Mouse (Mus musculus): ENCODE results near the gene B3galt4.

Gene B3galt4

DNA sequence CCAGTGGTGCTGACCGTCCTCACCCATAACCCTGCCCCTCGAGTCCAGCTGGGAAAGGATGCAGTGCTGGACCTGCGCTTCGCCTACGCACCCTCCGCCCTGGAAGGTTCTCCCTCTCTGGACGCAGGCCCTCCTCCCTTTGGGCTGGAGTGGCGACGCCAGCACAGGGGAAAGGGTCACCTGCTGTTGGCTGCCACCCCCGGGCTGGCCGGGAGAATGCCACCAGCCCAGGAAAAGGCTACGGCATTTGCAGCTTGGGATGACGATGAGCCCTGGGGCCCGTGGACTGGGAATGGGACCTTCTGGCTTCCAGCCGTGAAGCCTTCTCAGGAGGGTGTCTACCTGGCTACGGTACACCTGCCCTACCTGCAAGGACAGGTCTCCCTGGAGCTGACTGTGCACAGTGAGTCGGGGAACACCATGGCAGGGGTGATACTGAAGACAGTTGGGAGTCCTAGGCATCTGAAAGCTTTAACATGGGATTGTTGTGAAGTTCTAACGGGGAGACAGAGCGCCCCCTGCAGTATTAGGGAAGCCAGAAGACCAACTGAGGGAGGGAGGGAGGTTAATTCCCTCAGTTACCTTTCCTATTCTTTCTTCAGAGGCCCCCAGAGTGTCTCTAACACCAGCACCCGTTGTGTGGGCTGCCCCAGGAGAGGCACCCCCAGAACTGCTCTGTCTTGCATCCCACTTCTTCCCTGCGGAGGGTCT is 25.7 kb downstream of the B3galt4 start:
- in situ Hi-C loops (cut with MboI, MseI) = no loop called here

DNA sequence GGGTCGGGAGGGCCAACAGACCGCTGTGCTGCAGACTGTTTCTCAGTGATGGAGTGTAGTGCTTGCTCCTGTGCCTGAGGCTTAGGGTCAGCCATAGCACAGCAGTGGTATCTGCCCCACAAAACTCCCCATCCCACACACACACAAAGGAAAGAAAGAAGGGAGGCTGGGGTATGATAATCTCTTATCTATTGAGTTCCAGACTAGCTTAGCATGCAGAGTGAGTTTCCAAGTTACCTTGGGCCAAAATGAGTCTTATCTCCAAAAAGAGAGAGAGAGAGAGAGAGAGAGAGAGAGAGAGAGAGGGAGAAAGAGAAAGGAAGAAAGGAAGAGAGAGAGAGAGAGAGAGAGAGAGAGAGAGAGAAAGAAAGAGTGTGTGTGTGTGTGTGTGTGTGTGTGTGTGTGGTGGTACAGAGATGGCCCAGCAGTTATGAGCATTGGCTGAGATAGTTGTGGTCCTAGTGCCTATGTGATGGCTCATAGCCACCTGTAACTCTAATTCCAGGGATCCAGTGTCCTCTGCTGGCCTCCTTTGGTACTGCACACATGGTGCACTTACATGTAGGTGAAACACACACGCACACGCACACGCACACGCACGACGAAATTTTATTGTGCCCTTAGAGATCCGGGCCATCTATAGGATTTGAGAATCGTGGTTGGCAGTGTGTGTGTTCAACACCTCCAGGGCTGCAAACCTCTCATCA is 26.6 kb downstream of the B3galt4 start:
- in situ Hi-C loops (cut with MboI, MseI) = loop anchor here in 1 of 2 experiments (25.0 kb wide), 1 partner anchor 913 kb away; the partner anchor contains the start of genes Dxo and Stk19

DNA sequence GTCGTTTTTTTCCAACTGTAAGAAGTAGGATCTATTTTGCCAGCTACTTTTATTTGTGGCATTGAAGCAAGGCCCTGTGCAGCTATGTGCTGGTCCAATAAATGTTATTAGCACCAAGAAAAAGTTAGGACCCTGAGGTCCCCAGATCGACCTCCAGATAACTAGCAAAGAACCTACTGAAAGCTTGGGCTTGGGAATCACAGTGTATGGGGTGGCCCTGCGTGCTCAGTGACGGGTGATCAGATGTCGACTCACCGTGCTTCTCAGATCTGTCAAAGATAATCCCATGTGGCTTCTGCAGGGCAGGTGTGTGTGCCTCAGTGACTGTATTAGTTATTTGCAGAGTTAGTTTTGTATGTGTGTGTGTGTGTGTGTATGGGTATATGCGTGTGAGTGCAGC is 29.9 kb downstream of the B3galt4 start:
- in situ Hi-C loops (cut with MboI, MseI) = loop anchor here in 1 of 2 experiments (25.0 kb wide), 1 partner anchor 916 kb away; the partner anchor contains the start of genes Dxo and Stk19

DNA sequence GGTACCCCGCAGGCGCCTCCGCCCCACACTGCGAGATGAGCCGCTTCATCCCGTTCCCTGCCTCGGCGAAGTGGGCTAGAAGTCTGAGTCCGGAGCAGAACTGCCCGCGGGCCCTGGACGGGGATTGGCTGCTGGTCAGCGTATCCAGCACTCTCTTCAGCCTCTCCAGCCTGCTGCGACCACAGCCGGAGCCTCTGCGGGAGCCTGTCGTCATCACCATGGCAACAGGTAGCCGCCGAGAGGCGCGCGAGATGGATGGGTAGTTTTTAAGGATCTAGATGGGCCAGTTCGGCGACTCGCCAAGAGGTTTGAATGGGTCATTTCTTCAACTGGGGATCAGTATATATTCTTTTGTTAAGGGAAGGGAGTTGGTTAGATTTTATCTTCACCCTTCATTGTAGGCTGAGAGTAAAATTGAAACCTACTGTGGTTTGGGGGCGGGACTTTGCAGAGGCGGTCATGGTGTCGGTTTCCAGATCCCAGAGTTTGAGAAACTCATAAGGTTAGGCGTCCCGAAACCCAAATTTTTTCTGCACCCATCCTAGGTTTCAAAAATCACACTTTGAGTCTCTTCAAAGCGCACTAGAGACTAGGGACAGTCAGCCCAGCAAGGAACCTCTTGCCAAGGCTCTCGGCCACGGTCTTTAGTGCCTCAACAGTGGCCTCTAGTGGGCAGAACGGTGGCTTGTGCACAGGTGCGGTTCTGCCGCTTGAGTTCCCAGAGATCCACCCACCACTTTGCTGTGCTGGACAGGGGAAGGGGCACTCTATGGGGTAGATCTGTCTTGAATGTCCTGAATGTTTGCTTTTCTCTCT is 30.8 kb downstream of the B3galt4 start:
- in situ Hi-C loops (cut with MboI, MseI) = loop anchor here in 1 of 2 experiments (25.0 kb wide), 1 partner anchor 917 kb away; the partner anchor contains the start of genes Dxo and Stk19

DNA sequence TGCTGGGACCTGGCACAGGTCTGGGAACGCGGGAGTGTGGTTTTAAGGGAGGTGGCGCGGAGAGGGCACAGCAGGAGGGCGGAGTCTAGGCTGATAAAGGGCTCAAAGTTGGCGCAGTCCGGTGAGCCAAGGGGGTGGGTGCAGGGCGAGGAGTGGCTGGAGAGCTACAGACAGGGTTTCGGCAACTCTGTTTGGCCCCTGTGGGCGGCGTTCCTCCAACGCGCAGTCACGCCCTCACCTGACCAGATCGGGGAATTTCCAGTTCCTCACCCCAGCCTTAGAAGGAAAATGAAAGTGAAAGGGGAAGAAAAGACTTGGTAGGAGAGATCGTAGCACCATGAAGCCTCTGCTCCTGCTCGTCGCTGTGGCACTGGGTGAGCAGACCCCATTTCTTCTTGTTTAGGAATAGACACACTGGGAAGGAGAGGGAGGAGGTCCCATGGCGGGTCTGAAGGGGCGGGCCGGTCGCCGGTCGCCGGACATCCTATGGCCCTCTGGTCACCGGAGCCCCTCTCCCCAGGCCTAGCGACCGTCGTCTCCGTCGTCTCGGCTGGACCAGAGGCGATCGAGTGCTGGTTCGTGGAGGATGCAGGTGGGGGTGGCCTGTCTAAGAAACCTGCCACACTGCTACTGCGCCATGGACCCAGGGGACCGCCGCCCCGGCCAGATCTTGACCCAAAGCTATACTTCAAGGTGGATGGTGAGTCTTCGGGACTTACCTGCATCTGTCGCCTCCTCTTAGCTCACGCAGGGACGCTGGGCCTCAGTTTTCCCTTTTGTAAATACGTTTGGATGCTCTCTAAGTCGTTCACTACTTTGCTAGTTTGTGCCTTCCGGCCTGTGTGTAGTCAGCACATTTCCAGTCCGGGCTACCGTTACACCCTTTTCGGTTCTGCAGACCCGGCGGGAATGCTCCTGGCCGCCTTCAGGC is 31.7 kb downstream of the B3galt4 start:
- in situ Hi-C loops (cut with MboI, MseI) = loop anchor here in 1 of 2 experiments (10.0 to 25.0 kb wide), 2 partner anchors 275 to 918 kb away; partner anchors contain the start of genes Dxo, Psmb8 and Stk19

DNA sequence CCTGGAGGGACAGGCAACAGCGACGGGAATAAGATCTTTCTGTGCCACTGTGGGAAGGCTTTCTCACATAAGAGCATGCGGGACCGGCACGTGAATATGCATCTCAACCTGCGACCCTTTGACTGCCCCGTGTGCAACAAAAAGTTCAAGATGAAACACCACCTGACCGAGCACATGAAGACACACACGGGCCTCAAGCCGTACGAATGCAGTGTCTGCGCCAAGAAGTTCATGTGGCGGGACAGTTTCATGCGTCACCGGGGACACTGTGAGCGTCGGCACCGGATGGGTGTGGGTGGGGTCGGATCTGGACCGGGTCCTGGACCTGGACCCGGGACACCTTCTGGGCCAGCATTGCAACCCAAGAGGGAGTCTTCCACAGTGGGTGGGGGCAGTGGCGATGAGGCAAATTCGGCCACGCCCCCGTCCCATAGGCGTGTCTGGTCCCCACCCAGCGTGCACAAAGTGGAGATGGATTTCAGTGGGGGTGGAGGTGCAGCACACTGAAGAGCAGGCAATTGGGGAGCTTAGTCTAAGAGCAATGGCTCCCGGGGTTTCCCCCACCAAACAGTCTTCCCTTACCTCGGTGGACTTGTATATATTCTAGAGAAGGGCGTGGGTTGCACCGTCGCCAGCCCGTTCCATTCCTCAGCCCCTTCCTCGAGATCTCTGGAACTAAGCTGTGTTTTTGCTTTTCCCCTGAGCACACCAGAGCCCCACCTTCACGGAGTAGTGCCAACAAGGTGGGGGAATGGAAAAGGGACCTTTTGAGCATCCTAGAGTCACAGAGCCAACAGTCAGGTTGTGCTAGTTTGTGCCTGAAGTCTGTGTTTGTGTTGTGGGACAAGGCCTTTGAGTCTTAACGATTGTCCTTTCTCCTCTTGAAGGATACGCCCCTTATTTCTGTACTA is 32.7 kb downstream of the B3galt4 start:
- in situ Hi-C loops (cut with MboI, MseI) = loop anchor here in 1 of 2 experiments (10.0 to 25.0 kb wide), 2 partner anchors 276 to 919 kb away; partner anchors contain the start of genes Dxo, Psmb8 and Stk19

DNA sequence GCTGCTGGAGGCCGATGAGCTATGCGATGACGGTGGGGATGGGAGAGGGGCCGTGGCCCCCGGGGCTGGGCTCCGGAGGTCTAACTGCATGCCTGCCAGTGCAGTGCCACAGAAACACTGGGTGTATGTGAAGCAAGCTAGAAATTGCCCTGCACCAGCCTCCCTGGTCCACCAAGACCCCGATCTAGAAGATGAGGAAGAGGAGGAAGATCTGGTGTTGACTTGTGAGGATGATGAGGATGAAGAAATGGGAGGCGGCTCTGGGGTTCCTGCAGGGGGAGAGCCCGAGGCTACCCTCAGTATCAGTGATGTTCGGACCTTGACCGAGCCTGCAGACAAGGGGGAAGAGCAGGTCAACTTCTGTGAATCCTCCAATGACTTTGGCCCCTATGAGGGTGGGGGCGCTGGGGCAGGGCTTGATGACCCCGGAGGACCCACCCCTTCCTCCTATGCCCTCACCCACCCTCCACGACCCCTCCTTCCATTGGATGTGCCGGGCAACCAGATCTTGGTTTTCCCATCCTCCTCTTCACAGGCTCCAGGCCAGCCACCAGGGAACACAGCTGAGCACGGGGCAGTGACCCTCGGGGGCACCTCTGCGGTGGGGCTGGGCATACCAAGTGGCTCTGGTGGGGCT is 33.5 kb downstream of the B3galt4 start:
- in situ Hi-C loops (cut with MboI, MseI) = loop anchor here in 1 of 2 experiments (10.0 to 25.0 kb wide), 2 partner anchors 277 to 920 kb away; partner anchors contain the start of genes Dxo, Psmb8 and Stk19

DNA sequence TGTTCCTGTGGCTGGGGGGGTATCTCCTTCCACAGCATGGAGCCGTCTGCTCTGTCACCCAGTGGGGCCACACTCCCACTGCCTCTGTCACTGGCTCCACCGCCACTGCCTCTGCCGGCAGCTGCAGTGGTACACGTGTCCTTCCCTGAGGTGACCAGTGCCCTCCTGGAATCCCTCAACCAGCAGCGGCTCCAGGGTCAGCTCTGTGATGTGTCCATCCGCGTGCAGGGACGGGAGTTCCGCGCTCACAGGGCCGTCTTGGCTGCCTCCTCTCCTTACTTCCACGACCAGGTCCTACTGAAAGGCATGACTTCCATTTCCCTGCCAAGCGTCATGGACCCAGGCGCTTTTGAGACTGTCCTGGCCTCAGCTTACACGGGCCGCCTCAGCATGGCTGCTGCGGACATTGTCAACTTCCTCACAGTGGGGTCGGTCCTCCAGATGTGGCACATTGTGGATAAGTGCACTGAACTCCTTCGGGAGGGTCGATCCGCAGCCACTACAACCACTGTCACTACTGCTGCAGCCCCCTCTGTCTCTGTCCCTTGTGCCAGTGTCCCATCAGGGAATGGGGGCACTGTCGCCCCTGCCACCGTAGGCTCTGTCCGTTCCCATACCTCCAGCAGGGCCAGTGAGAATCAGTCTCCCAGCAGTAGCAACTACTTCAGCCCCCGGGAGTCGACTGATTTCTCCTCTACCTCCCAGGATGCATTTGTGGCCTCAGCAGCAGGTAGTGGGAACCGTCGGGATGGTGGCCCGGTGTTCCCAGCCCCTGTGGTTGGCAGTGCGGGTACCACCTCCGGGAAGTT is 34.2 kb downstream of the B3galt4 start:
- in situ Hi-C loops (cut with MboI, MseI) = loop anchor here in 1 of 2 experiments (10.0 to 25.0 kb wide), 2 partner anchors 278 to 920 kb away; partner anchors contain the start of genes Dxo, Psmb8 and Stk19

DNA sequence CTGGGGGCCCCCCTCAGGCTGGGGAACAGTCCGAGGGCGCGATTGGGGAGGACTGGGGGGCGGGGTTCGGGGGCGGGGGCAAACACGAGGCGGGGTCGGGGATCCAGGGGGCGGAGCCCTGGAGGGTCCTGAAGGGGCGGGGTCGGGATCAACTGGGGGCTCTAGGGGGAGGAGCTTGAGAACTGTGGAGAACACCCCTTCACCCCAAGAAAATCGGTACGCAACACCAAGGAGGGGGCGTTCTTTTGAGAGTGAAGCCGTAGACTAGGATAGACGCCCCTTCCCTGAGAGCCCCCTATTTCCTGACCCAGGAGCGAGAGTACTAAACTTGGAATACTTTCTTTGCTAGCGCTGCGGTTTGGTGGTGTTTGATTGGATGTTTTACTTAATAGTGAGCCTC is 35.0 kb downstream of the B3galt4 start:
- in situ Hi-C loops (cut with MboI, MseI) = loop anchor here in 1 of 2 experiments (10.0 to 25.0 kb wide), 2 partner anchors 279 to 921 kb away; partner anchors contain the start of genes Dxo, Psmb8 and Stk19

DNA sequence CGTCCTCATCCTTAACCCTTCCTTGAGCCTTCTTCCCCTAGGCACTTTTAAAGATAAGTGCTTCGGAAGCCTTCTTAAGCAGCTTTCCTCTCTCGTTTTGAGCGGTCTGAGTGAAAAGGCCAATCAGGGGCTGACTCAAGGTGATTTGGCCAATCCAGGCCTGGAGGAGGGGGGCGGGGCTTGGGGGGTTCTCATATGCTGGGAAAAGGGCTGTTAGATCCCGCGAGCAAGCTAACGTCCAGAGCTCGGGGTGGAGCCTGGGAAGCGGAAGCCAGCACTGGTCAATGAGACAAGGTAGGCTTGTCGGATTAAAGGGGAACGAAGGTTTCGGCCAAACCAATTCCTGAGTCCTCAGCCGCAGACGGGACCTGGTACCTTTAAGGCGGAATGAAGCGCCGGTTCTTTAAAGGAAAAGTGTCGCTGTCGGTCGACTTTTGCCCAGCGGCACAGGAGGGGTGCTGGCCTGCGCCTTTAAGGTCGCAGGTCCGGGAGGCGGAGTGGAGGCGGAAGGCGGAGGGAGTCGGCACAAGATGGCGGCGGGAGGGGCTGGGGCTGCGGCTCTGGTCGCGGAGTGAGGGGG is 35.5 kb downstream of the B3galt4 start, which contains the start of the genes Tapbp and Zbtb22:
Tapbp (plus strand) TSS at position 229 of the 580 bp plus-strand sequence.
Zbtb22 (plus strand) TSS at position 234 of the 580 bp plus-strand sequence.
- in situ Hi-C loops (cut with MboI, MseI) = loop anchor here in 1 of 2 experiments (10.0 to 25.0 kb wide), 2 partner anchors 279 to 922 kb away; partner anchors contain the start of genes Dxo, Psmb8 and Stk19

DNA sequence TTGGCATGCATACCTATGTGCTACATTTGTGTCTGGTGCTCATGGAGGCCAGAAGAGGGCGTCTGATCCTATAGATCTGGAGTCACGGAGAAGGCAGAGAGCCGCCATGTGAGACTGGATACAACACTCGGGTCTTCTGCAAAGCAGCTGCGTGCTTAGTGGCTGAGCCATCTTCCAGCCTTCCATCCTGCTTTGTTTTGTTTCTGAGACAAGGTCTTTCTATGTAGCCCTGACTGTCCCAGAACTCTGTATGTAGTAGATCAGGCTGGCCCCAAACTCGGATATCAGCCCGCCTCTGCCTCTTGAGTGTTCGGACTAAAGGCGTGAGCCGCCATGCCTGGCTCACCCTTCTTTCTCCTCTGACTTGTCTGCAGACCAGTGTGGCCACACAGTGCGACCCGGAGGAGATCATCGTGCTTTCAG is 36.3 kb downstream of the B3galt4 start:
- in situ Hi-C loops (cut with MboI, MseI) = loop anchor here in 1 of 2 experiments (10.0 to 25.0 kb wide), 2 partner anchors 280 to 922 kb away; partner anchors contain the start of genes Dxo, Psmb8 and Stk19

DNA sequence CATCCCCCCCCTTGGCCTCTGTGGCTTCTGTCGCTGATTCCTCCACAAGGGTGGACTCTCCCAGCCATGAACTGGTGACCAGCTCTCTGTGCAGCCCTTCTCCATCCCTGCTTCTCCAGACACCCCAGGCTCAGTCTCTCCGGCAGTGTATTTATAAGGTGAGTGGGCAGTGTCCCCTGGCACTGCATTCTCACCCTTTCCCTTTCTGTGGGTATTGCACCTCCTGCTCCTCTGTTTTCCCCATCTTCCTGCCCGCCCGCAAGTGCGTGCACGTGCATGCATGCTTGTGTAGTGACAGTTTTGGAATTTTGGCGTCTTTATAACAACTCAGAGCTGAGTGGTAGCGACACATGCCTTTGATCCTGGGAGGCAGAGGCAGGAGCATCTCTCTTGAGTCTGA is 37.4 kb downstream of the B3galt4 start:
- in situ Hi-C loops (cut with MboI, MseI) = loop anchor here in 1 of 2 experiments (10.0 to 25.0 kb wide), 2 partner anchors 281 to 923 kb away; partner anchors contain the start of genes Dxo, Psmb8 and Stk19

DNA sequence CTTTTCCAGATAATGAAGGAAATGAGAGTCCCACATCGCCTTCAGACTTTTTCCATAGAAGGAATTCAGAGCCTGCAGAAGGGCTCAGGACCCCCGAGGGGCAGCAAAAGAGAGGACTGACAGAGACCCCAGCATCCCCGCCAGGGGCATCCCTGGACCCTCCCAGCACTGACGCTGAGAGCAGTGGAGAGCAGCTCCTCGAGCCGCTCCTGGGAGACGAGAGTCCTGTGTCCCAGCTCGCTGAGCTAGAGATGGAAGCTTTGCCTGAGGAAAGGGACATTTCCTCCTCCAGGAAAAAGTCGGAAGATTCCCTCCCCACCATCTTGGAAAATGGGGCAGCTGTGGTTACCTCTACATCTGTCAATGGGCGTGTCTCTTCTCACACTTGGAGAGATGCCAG is 38.0 kb downstream of the B3galt4 start:
- in situ Hi-C loops (cut with MboI, MseI) = loop anchor here in 1 of 2 experiments (10.0 to 25.0 kb wide), 2 partner anchors 282 to 924 kb away; partner anchors contain the start of genes Dxo, Psmb8 and Stk19

DNA sequence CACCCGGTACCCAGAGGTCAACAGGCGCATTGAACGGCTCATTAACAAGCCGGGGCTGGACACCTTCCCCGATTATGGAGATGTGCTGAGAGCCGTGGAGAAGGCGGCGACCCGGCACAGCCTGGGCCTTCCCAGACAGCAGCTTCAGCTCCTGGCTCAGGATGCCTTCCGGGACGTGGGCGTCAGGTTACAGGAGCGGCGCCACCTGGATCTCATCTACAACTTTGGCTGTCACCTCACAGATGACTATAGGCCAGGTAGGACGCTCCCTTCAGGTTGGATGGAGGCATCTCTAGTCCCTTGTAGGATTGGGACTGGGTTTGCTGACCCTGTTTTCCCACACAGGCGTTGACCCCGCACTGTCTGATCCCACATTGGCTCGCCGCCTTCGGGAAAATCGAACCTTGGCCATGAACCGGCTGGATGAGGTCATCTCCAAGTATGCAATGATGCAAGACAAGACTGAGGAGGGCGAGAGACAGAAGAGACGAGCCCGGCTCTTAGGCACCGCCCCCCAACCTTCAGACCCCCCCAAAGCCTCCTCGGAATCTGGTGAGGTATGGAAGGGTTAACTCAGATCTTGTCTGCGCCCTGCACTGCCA is 39.4 kb downstream of the B3galt4 start:
- in situ Hi-C loops (cut with MboI, MseI) = loop anchor here in 1 of 2 experiments (10.0 to 25.0 kb wide), 2 partner anchors 283 to 925 kb away; partner anchors contain the start of genes Dxo, Psmb8 and Stk19

DNA sequence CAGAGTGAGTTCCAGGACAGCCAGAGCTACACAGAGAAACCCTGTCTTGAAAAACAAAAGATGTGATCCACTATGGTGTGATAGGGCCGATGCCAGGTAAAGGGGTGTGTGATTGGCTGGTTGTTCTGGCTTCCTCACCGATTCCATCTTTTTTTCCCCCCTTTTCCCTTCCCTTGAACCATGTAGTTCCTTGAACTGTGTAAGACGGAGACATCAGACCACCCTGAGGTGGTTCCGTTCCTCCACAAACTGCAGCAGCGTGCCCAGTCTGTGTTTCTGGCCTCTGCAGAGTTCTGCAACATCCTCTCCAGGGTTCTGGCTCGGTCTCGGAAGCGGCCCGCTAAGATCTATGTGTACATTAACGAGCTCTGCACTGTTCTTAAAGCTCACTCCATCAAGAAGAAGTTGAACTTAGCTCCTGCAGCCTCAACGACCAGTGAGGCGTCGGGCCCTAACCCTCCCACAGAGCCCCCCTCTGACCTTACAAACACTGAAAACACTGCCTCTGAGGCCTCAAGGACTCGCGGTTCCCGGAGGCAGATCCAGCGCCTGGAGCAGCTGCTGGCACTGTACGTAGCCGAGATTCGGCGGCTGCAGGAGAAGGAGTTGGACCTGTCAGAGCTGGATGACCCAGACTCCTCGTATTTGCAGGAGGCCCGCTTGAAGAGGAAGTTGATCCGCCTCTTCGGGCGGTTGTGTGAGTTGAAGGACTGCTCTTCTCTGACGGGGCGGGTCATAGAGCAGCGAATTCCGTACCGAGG is 40.1 kb downstream of the B3galt4 start:
- in situ Hi-C loops (cut with MboI, MseI) = loop anchor here in 1 of 2 experiments (10.0 to 25.0 kb wide), 2 partner anchors 284 to 926 kb away; partner anchors contain the start of genes Dxo, Psmb8 and Stk19

All from T-helper 17 cell (primary cell).